Mouse (Mus musculus): ENCODE data around the gene Pmfbp1.

GRCm38 (mm10) chr8:109563881-109564280 is 70.1 kb downstream of the Pmfbp1 start:
- TF ChIP-seq CTCF (IDR thresholded peaks at IDR 0.05; ENCODE audit: extremely low read depth, insufficient read depth, low read length) (no peak), POLR2A (IDR thresholded peaks at IDR 0.05; ENCODE audit: extremely low read depth, insufficient read depth, low read length) (no peak)

Measured in cortical plate, adult 2 months (tissue).